Mouse (Mus musculus): Measurements from ENCODE around the gene Frmd5.

GRCm38 (mm10) chr2:121713567-121713966 is 93.3 kb downstream of the Frmd5 start:
- TF ChIP-seq CTCF (IDR thresholded peaks at IDR 0.05; ENCODE audit: extremely low read depth, insufficient read depth, insufficient read length, insufficient replicate concordance), result no peak
- TF ChIP-seq POLR2A (IDR thresholded peaks at IDR 0.05; ENCODE audit: low read depth, low read length), result no peak

Measured in spleen, adult 2 months (tissue).